Mouse (Mus musculus) left cerebral cortex, postnatal 36 days (tissue): ENCODE results near the gene Sfmbt2. TPM values are rescaled to one million over a fixed set of nuclear protein-coding genes. Genes with fewer than 3 reads are reported as not detected.

ENCODE experiments used
- DNase-seq, 2 experiments: peaks; one replicate each; pipeline ENCODE4 v3.0.0; 2021 to 2022; ENCODE audit warnings: low spot score in 2 of 2, mixed read lengths in 1 of 2
- intact Hi-C: fragments of 180-260 bp; cut with DNase I; formaldehyde crosslinking; loops from one replicate; pipeline ENCODE4 v1.15.1; 2025
- total RNA-seq, 2 experiments: library from RNA; stranded (reverse); gene quantifications; 2 replicates each; pipeline ENCODE4 v1.2.3; 2021

The Sfmbt2 gene
- total RNA-seq, 2 experiments from 2014 or later = 3.7 to 4.6 TPM

DNA sequence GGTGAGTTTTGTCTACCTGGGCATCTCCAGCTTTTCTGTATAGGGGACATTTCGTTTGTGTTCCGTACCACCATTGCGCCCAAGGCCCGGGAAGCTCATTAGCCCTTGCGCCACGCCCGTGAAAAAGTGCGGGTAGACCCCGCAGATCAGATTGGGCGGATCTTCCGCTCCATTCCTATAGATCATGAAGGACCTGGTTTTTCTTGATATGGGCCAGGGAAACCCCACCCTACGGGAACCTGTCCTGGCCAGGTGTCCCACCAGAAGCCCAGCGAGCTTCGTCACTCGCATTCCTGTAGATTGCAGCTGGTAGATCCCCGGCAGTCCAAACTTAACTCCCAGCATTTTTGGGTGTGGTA lies 1.1 kb downstream of the Sfmbt2 start:
- DNase-seq = peak in 1 of 2 experiments; percentile 8
- intact Hi-C loops = loop anchor here (5.0 to 10.0 kb wide), 3 partner anchors 213 to 489 kb away; partner anchors contain the start of gene 4930412O13Rik

DNA sequence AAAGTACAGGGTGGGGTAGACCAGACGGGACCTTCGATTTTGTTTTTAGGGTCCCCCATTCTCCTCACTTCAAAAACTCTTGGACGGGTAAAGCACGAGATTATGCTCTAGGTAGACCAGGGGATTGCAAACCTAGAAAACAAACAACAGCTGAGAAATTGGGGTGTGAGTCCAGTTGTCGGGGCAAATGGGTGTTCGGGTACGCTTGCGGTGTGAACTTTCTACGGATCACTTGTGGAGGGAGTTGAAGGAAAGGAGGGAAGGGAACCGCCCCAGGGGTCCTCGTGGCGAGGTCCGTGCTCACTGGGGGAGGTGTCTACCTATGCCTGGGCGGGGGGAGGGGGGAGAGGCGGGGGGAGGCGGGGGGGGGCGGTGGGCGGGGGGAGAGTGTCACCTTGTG lies 1.6 kb downstream of the Sfmbt2 start:
- intact Hi-C loops = loop anchor here (5.0 to 10.0 kb wide), 3 partner anchors 213 to 490 kb away; partner anchors contain the start of gene 4930412O13Rik
- no peak for DNase-seq

DNA sequence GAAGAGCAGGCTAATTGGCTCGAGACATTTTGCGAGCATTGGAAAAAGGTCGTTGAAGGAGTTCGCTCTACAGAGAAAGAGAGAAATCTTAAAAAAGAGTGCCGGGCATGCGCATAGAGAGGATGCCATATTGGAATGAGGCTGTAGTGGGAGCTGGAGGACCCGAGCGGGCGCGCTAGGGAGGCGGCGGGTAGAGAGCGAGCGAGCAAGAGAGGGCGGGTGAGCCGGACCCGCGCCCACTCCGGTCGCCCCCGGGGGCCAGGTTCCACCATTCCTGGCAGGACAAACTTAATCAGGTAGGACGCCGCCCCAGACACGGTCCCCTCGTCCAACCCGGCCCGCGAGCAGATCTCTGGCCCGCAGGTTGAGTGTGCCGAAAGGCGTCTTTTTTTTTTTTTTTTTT lies 2.0 kb downstream of the Sfmbt2 start:
- peak; percentile 69 to 75 for DNase-seq
- intact Hi-C loops = loop anchor here (5.0 to 10.0 kb wide), 3 partner anchors 212 to 490 kb away; partner anchors contain the start of gene 4930412O13Rik

DNA sequence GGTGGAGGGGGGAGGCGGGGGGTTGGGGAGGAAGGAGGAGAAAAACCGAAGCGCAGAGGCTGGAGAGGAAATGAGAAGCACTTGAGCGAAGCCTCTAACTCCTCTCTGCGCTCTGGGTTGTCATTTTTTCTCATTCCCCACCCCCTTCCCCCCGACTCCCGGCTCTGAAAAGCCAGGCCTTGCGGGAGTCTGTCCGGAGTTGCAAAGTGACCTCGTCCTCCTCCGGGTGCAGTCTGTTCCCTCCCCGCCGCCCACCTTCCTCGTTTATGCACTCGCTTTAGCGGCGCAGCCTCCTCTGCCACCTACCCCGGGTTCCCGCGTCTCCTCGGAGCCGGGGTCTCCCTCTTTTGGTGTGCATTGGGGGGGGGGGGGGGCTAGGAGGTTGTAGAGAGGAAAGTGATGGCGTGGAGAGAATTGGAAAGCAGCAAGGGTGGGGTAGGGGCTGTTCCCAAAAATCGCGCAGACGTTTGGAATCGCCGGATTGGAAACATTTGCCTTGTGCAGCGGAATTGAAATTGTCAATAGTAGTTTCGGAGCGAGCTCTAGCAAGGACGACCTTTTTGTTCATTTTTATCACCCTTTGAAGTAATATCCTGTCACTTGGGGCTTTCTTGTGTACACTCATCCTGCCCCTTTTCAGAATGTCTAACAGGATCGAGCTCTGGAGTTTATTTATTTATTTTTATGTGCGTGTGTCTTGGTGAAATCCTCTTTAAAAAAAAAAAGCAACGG lies 2.6 kb downstream of the Sfmbt2 start:
- DNase-seq = peak in 1 of 2 experiments; percentile 34
- intact Hi-C loops = loop anchor here (5.0 to 10.0 kb wide), 3 partner anchors 212 to 491 kb away; partner anchors contain the start of gene 4930412O13Rik

DNA sequence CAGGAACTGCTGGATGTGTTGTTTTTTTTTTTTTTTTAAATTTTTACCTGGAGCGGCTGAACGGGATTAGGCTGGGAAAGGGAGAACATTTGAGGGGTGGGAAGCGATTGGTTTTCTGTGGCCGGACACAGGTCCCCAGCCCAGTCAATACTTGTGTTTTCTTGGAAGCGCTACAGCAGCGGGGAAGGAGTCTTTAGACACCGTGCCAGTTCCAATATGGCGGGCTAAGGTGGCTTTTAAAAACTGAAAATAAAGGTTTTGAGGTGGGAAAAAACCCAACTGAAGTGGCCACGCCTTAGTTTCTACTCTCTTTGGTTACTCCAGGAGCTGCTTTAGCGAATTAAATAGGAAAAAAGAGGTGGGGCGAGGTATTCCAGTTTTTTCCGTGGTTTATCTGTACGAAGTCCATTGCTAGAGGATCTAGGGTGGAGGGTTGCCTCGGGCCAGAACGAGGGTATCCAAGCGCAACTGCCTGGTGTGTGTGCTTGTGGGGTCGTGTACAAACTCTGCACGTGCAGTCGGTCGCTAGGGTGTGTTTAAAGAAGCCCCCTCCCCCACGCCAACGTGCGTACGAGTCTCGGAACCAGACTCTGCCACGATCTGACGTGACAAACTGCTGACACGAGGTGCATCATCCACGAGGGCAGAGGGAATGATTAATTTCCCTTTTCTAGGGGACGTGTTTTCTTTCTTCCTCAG lies 3.3 kb downstream of the Sfmbt2 start:
- intact Hi-C loops = loop anchor here (5.0 to 10.0 kb wide), 3 partner anchors 211 to 491 kb away; partner anchors contain the start of gene 4930412O13Rik
- peak in 1 of 2 experiments; percentile 5 for DNase-seq

DNA sequence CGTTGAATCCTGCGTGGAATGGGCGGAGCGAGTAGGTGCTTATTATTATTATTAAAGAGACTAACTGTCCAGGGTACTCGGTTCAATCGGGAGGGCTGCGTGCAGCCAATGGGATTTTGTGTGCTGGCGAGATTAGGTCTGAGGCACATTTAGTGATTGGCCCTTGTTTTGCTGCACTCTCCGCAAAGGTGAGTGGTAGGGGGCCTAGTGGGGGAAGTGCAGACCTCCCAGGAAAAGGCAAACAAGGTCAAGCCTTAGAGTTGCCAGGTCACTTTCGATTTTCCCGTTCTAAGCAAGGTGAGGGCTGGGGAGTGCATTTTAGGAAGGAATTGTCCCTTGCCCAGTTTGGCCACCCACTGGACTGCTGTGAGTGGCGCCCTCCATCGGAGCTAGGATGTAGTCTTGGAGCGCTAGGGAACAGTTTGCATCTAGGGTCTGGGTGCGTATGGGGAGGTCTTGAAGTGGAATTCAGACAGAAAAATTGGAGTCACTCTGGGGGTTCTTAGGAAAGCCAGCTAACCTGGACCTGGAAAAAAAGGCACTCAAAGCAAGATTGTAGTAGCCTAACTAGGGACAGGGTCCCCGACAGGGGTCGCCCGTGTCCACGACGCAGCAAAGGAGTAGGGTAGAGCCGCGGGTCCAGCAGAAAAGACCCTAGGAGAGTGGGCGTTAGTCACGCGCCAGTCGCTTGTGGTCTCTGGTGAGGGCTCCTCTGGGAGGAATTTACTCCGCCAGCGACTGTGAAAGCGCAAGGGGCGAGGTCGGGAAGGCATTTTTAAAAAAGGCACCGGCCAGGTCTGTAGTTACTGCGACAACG lies 4.1 kb downstream of the Sfmbt2 start:
- intact Hi-C loops = loop anchor here (5.0 to 10.0 kb wide), 3 partner anchors 210 to 492 kb away; partner anchors contain the start of gene 4930412O13Rik

DNA sequence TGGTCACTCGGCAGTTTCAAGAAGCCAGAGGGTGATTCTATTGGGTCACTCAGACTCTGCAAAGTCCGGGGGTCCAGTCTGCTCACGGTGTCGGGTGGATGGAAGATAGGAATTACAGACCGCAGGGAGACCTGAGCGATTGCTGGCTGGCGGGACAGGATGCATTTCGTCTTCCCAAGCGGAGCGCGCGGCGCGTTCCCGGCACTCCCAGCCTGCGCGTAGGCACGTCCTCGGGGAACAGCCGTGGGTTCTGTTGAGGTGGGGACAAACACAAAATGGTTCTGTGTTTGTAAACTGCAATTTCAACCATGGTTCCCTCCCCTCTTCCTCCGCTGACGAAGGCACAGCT lies 4.7 kb downstream of the Sfmbt2 start:
- peak; percentile 39 to 44 for DNase-seq
- intact Hi-C loops = loop anchor here (10.0 kb wide), 1 partner anchor 210 kb away; no protein-coding TSS in a partner anchor

More for the DNA sequence above, 4.1 kb downstream of the Sfmbt2 start:
- DNase-seq = peak in 1 of 2 experiments; percentile 21

DNA sequence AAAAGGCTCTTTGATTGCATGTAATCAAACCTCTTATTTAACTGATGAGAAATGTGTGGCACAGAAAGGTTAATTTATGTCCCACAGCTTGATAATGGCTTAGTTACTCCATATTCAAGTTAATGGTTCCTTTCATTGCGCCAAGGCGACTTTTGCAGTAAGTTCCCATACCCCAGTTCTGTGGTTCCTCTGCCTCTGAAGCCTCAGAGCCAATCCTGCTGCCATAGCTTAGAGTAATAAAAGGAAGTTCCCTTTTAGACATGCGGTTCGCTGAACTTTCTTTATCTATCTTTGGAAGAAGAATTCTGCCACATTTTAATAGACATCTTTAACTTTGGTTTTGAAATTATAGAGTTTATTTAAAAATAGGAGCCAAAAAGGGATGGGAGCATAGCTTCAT lies 19.7 kb downstream of the Sfmbt2 start:
- DNase-seq = no peak
- intact Hi-C loops = no loop called here

DNA sequence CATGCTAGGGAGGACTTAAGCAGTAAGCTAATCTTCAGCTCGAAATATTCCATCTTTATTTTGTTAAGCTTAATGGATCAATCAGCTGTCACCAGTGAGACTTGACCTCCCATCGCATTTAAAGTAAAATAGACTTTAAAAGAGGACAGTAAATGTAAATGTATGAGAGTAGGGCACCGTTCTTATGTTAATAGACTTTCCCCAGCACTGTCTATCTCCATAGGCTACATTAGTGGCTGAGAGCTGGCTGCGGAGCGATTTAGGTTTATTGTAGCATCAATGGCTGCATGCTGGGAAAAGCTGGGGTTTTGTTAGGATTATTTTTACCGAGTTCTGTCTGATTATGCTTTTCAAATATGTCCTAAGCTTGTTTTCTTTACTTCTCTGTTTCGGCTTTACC lies 20.5 kb downstream of the Sfmbt2 start:
- intact Hi-C loops = no loop called here

DNA sequence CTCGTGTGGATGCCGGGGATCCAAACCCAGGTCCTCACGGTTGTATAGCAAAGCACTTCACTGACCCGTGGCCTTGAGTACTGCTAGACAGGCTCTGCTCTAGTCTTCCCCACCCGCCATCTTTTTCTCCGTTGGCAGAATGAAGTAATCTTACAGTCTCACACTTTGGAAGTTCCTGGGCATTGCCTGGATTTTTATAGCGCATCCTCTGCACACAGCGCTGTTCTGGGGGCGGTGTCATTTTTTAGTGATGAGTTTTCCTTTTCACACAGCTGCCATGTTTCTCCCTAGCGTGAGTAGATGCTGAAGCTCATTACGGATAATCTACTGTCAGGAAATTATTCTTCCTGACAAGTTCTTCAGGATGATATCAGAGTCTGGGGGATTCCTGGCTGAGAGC lies 24.8 kb downstream of the Sfmbt2 start:
- intact Hi-C loops = no loop called here
- peak; percentile 61 to 64 for DNase-seq

More for the DNA sequence above, 20.5 kb downstream of the Sfmbt2 start:
- DNase-seq = no peak

DNA sequence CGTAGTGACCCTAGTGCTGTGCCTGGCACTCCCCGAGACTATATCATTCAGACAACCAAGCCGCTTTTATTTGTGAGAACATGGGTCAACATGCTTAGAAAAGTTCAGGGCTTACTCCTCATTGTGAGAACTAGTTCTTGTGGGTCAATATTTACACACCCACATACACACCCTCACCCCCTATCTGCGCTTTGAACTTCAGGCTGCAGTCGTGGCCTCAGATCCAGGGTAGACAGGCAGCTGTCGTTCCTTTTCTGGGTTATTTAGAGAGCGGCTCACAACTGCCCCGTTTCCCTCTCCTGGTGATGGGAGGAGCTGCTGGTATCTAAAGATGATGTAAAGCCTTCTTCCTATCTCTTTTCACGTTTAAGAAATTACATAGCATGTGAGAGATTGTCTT lies 27.5 kb downstream of the Sfmbt2 start:
- intact Hi-C loops = no loop called here
- DNase-seq = no peak

DNA sequence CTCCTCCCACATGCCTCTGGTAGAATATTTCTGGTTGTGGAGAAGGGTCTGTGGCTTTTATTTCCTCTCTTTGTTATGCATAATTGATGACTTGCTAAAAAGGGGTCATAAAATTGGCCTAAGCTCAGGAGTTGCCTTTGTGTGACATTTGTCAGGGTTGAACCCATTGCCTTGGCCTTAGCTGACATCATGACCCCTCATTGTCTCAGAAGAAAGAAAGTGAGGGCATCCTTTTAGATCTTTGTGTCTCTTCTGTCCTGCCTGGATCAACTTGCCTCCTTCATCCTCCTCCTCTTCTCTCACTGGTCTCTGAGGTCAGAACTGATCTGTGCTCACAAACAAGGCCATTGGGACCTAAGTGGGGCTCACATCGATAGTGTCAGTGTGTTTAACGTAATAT lies 35.8 kb downstream of the Sfmbt2 start:
- DNase-seq = no peak
- intact Hi-C loops = no loop called here

DNA sequence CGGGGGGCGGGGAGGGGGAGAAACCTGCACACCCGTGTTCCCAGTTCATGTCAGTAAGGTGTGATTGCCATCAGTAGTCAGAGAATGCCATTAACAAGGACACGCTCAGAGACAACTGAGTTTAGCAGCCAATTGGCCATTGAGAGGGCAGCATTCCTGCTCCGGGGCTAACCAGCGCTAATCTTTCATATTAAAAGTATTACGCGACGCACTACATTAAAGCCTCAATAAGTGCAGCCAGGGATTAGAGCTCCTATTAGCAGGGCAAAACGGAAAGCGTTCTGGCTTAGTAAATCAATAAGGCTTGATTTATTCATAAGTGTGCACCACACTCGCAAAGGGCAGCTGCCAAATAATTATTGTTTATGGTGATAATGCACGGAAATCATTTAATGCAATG lies 39.1 kb downstream of the Sfmbt2 start:
- DNase-seq = no peak
- intact Hi-C loops = no loop called here

DNA sequence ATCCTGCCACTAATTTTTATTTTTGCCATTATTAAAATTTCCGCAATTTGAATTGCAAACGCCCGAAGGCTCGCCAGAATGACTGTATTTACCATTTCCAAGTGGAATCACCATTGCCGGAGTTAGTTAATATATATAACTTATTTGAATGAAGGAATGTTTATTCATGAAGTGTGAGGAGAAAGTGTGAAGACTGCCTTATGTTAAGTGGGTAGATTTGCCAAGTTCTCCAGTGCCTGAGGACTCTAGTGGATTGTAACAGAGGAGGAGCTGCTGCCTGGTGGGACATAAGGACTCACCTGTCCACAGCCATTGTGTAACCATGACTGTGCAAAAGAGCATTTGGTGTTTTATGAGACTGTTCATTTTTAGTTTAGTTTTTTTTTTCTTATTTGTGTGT lies 39.8 kb downstream of the Sfmbt2 start:
- peak in 1 of 2 experiments; percentile 4 for DNase-seq
- intact Hi-C loops = no loop called here

DNA sequence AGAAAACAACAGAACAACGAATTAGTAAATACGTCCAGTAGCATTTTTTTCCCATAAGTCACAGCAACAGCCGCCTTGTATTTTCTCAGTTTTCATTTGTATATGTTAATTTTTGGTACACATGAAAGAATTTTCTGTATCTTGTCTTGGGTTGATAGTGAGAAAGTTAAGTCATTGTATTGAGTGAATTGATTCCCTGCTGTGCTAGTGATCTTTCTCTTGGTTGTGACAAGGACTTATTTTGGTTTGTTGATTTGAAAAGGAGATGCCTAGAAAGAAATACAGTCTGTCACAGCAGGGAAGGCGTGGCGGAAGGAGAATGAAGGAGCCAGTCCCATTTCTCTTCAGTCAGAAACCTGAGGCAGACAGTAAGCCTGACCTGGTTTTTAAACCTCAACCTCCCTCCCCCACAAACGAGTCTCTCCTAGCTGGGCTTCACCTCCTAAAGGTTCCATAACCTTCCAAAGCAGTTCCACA lies 50.7 kb downstream of the Sfmbt2 start:
- intact Hi-C loops = no loop called here
- no peak for DNase-seq

DNA sequence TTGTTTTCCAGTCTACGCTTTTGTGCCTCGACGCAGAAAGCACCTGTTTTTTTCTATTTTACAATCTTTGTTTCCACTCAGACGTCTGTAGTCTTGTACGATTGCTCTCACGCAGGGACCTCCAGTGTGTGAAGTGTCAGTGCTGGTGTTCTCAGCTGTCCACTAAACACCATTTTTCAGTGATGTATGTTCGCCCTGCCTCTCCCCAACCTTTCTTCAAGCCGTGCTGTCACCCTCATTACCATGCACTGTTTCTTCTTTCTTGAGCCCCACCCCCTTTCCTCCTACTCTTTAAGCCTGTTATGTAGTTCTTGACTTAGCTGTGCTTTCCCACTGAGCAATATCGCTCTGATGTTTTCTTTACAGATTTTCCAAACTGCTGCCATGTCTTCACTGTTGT lies 67.0 kb downstream of the Sfmbt2 start:
- intact Hi-C loops = no loop called here
- DNase-seq = no peak

DNA sequence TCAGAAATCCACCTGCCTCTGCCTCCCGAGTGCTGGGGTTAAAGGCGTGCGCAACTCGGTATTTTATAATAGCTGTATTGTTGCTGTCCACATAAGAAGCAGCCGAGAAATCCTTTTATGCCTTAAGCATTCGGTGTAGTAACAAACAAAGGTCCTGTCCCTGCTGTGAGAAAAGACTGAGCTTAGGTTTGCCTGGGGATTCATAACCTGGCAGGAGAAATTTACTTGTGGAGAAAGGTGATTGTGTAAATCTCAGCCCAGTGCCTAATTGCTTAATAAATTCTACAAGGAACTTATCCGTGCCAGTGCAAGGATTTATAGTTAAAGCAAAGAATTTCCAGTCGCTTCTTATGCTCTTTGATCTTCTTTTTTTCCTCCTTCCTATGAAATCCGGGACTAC lies 71.5 kb downstream of the Sfmbt2 start:
- intact Hi-C loops = no loop called here
- DNase-seq = no peak

DNA sequence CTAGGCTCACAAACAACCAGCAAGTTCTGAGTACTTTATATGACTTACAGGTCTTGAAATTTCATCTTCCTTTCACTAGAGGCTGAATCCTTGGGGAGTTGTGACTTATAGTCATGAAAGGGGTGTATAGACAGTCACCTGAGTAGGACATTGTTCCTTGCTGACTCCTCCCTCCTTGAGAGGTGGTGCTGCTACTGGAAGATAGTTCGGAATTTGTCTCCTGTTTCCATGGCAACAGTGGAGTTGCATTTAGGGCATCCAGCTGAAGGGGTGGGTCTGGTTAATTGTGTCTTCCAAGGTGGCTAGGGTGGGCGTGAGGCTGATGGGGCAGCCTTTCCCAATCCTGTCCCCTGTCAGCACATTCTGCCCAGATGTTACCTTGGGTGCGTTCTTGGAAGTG lies 83.3 kb downstream of the Sfmbt2 start:
- intact Hi-C loops = no loop called here
- no peak for DNase-seq

DNA sequence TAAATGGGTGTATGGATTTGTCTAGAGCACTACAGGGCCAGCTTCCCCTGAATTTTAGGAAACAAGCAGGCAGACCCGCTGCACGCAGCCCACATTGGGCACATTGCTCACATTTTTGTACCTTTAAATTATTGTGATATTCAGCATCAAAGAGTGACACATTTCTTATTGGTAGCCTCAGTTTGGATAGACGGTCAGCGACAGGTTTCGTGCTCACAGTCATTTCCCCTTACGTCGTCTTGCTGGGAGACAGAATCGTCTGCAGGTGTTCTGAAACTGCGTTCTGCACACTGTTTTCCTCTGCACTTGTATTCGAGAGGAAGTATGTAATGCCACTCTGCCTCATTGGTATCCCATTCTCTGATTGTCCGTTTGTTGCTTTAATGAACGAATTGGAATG lies 88.0 kb downstream of the Sfmbt2 start:
- DNase-seq = no peak
- intact Hi-C loops = no loop called here

DNA sequence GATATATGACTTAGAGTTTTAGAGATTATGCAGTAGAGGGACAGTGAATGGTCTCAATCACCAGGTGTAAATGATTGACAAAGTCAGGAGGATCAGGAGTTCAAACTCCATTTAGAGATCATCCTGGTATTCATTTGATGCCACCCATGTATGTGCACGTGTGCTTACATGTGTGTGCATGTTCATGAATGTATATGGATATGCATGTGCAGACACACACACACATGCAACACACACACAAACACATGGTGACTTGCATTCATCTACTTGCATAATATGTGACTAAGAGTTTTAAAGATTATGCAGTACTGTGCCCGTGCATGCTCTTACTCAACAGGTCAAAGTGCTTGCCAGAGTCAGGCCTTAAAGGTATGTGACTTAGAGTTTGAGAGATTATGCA lies 146.2 kb downstream of the Sfmbt2 start:
- intact Hi-C loops = no loop called here
- DNase-seq = no peak
